Mouse (Mus musculus) embryonic fibroblast, embryonic 13.5 days (primary cell): Measurements from ENCODE around the gene Phip.

ENCODE experiments used
- CTCF ChIP-seq: IDR thresholded peaks from 2 replicates; pipeline ENCODE4 v1.5.1; 2011; ENCODE audit warnings: mild to moderate bottlenecking, control low read depth, low read length, moderate library complexity, borderline replicate concordance; ENCODE audit not compliant: insufficient read depth
- POLR2A ChIP-seq: IDR thresholded peaks from 2 replicates; pipeline ENCODE4 v1.6.1; 2011; ENCODE audit warnings: low read depth, mild to moderate bottlenecking, control low read depth, low read length, moderate library complexity

DNA sequence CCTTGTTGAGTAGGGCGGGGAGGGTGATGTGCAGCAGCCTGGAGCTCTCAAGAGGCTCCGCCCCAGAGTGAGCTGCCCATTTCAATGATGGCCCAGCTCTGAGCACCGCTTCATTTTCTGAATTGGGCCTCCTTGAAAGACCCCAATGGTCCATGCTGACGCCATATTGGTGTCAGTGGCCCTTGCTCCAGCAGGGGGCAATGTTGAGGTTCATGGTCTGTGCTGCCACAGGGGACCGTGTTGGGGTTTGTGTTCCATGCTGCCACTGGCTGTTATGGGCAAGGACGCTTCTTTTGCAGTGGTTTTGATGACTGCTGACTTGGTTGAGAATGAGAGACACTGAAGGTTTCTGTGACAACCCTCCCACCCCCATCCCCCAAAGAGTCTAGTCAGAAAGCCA is 148.9 kb downstream of the Phip start:
- TF ChIP-seq CTCF (no peak), POLR2A (no peak)
